Mouse (Mus musculus) embryonic facial prominence, embryonic 14.5 days (tissue): ENCODE results near the gene Ltc4s. TPM values are rescaled to one million over a fixed set of nuclear protein-coding genes. Genes with fewer than 3 reads are reported as not detected.

Experiments
- ATAC-seq: fragments of 200-750 bp; cut with Nextera tagmentation; 2 replicates; pipeline ENCODE4 v1.8.0; 2017; ENCODE audit warnings: low read depth, moderate number of reproducible peaks, moderate TSS enrichment
- DNase-seq: peaks from one replicate; pipeline ENCODE4 v3.0.0-alpha.2; 2015; ENCODE audit warnings: low spot score
- H3K27ac ChIP-seq: fragments of 300-500 bp; sonication (generic); replicated peaks from 2 replicates; pipeline ENCODE4 v1.5.1; 2014; ENCODE audit warnings: low read depth, mild to moderate bottlenecking, low read length, moderate library complexity
- H3K27me3 ChIP-seq: fragments of 300-500 bp; sonication (generic); replicated peaks from 2 replicates; pipeline ENCODE4 v1.6.1; 2014; ENCODE audit warnings: low read length; ENCODE audit not compliant: control insufficient read depth, insufficient read depth
- H3K36me3 ChIP-seq: fragments of 300-500 bp; sonication (generic); 2 replicates; pipeline ENCODE4 v1.6.1; 2014; ENCODE audit warnings: low read length, mixed read lengths; ENCODE audit not compliant: control insufficient read depth, insufficient read depth
- H3K4me1 ChIP-seq: fragments of 300-500 bp; sonication (generic); 2 replicates; pipeline ENCODE4 v1.6.1; 2014; ENCODE audit warnings: antibody characterized with exemption, low read length; ENCODE audit not compliant: control insufficient read depth, insufficient read depth
- H3K4me2 ChIP-seq: fragments of 300-500 bp; sonication (generic); 2 replicates; pipeline ENCODE4 v1.6.1; 2014; ENCODE audit warnings: low read depth, mild to moderate bottlenecking, low read length, moderate library complexity, mixed read lengths
- H3K4me3 ChIP-seq: fragments of 300-500 bp; sonication (generic); 2 replicates; pipeline ENCODE4 v1.5.1; 2014; ENCODE audit warnings: low read depth, mild to moderate bottlenecking, low read length
- H3K9ac ChIP-seq: fragments of 300-500 bp; sonication (generic); 2 replicates; pipeline ENCODE4 v1.6.1; 2014; ENCODE audit warnings: low read depth, mild to moderate bottlenecking, low read length, moderate library complexity, mixed read lengths
- H3K9me3 ChIP-seq: fragments of 300-500 bp; sonication (generic); 2 replicates; pipeline ENCODE4 v1.6.1; 2016; ENCODE audit warnings: low read length; ENCODE audit not compliant: control insufficient read depth
- WGBS: fragments of 180-500 bp; shearing (Covaris S2); extraction: QIAGEN DNeasy Blood & Tissue Kit; methylation state at CpG from one replicate; pipeline ENCODE4 v1.1.7; 2014; 5-methylcytosine and 5-hydroxymethylcytosine counted together
- polyA plus RNA-seq: library from polyadenylated mRNA; unstranded; fragments of >200 nt; fragmentation: Nextera tagmentation; extraction: Ambion mirVana; gene quantifications from 2 replicates; pipeline ENCODE4 v1.2.1, GENCODE M21; 2014

Ltc4s gene
- polyA plus RNA-seq, 1 experiment from 2014 or later, result 5.2 TPM

- H3K9ac ChIP-seq, result no peak overlapping the region
- H3K4me1 ChIP-seq, result peaks cover 6% of the 10 kb centered on the region; the same call in 1 of the 2 replicates
- 82% methylated on average over 7 of the region's 7 CpGs for WGBS
- ATAC-seq (no peak), DNase-seq (no peak)
- H3K27me3 ChIP-seq, result no peaks in the 10 kb centered on the region
- no peak overlapping the region for H3K4me3 ChIP-seq
- no peaks in the 10 kb centered on the region for H3K9me3 ChIP-seq
- no peak overlapping the region for H3K27ac ChIP-seq
- no peak overlapping the region for H3K4me2 ChIP-seq
- H3K36me3 ChIP-seq, result peaks cover 59% of the 10 kb centered on the region
These were observed 18.2 kb upstream of the Ltc4s start for GRCm38 (mm10) chr11:50256615-50257014.

- Histone ChIP-seq H3K27me3 (no peaks in the 10 kb centered on the region), H3K4me3 (no peak overlapping the region), H3K27ac (no peak overlapping the region), H3K4me2 (no peak overlapping the region), H3K4me1 (peaks cover 6% of the 10 kb centered on the region; the same call in 1 of the 2 replicates), H3K36me3 (peaks cover 35% of the 10 kb centered on the region), H3K9ac (no peak overlapping the region), H3K9me3 (no peaks in the 10 kb centered on the region)
- DNase-seq (no peak), ATAC-seq (no peak)
- 83% methylated on average over 12 of the region's 12 CpGs for WGBS
These were observed 15.7 kb upstream of the Ltc4s start for GRCm38 (mm10) chr11:50254010-50254580.

DNA sequence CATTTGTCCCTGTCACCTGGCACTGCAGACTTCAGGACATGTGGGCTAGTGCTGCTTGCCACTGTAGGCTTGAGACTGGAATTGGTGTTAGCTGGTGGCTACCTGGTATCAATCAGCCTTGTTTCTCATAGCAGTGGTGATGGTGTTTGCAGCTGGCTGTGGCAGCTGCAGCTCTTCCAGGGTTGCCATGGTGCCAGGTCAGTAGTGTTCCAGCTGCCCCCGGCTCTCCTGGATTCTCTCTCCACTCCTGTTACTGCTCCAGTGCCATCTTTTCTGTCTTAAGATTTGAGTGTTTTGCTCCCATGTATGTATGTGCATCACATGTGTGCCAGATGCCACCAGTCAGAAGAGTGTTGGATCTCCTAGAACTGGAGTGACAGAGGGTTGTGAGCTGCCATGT, 15.0 kb upstream of the Ltc4s start:
- Histone ChIP-seq H3K4me2 (no peak overlapping the region), H3K27ac (no peak overlapping the region), H3K36me3 (peaks cover 28% of the 10 kb centered on the region), H3K27me3 (no peaks in the 10 kb centered on the region), H3K4me1 (peaks cover 6% of the 10 kb centered on the region; the same call in 1 of the 2 replicates), H3K9ac (no peak overlapping the region), H3K4me3 (no peak overlapping the region), H3K9me3 (no peaks in the 10 kb centered on the region)
- ATAC-seq, result no peak
- WGBS, result 41% methylated on average over 1 of the region's 1 CpGs
- DNase-seq, result no peak

DNA sequence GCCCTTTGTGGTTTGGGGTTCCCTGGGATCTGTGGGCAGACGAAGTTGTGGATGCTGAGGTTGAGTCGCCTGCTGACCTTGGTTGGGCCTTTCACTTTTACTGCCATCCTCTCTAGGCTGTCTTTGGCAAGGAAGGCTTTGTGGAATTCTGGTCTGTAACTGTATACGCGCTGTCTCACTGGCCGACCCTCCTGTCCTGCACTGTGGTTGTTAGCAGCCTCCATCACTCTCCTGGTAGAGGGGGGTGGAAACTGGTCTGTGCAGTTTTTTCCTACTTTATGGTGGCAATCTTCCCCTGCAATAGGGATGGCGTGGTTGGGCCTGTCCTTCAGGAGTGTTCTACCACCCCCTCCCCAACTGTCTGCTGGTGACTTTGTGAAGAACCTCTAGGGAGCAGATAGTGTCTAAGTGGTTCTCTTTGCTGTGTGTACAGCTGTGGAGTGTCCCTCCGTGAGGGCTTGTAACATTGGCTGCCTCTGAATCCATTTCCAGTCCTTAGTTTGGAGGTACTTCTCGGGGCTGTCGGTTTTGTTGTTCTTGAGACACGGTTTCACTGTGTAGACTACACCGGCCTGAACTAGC, 14.4 kb upstream of the Ltc4s start:
- DNase-seq (peak; percentile 48), ATAC-seq (peak; percentile 76)
- H3K4me1 ChIP-seq, result peaks cover 6% of the 10 kb centered on the region; the same call in 1 of the 2 replicates
- no peaks in the 10 kb centered on the region for H3K9me3 ChIP-seq
- H3K36me3 ChIP-seq, result peaks cover 21% of the 10 kb centered on the region
- no peak overlapping the region for H3K4me3 ChIP-seq
- no peaks in the 10 kb centered on the region for H3K27me3 ChIP-seq
- H3K4me2 ChIP-seq, result no peak overlapping the region
- 48% methylated on average over 11 of the region's 11 CpGs for WGBS
- no peak overlapping the region for H3K9ac ChIP-seq
- no peak overlapping the region for H3K27ac ChIP-seq

DNA sequence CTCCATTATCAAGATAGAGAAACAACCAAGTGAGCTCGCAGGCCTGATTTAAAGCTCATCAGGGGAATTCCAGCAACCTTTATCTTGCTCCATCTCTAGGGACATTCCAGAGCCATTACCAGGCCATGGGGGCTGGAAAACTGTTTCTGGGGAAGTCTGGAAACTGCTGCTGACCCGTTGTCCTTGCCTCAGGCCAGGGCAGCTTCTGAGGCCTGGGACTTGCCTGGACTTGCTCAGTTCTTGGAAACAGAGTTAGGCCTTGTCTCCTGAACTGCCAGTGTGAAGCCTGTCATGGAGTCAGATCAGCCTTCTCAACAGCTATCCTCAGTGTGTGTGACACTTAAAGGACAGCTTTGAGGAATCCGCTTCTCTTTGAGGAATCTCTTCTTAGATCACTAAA, 13.8 kb upstream of the Ltc4s start:
- Histone ChIP-seq H3K9me3 (0 out of 2 replicates have a peak, but pooled peaks cover 2% of the 10 kb centered on the region), H3K9ac (no peak overlapping the region), H3K36me3 (peaks cover 15% of the 10 kb centered on the region), H3K27ac (no peak overlapping the region), H3K4me2 (no peak overlapping the region), H3K27me3 (no peaks in the 10 kb centered on the region), H3K4me3 (no peak overlapping the region), H3K4me1 (peaks cover 6% of the 10 kb centered on the region; the same call in 1 of the 2 replicates)
- DNase-seq, result no peak
- WGBS, result 31% methylated on average over 3 of the region's 3 CpGs
- peak; percentile 3; the same call in 1 of the 2 replicates for ATAC-seq

GRCm38 (mm10) chr11:50248473-50249171, 10.2 kb upstream of the Ltc4s start:
- H3K27ac ChIP-seq, result no peak overlapping the region
- no peaks in the 10 kb centered on the region for H3K36me3 ChIP-seq
- H3K4me3 ChIP-seq, result no peak overlapping the region
- ATAC-seq (no peak), DNase-seq (no peak)
- WGBS, result 76% methylated on average over 7 of the region's 7 CpGs
- H3K4me2 ChIP-seq, result no peak overlapping the region
- peaks cover 6% of the 10 kb centered on the region; the same call in 1 of the 2 replicates for H3K4me1 ChIP-seq
- no peaks in the 10 kb centered on the region for H3K27me3 ChIP-seq
- 0 out of 2 replicates have a peak, but pooled peaks cover 2% of the 10 kb centered on the region for H3K9me3 ChIP-seq
- H3K9ac ChIP-seq, result no peak overlapping the region

- 67% methylated on average over 5 of the region's 5 CpGs for WGBS
- Histone ChIP-seq H3K4me2 (no peak overlapping the region), H3K27me3 (no peaks in the 10 kb centered on the region), H3K9ac (no peak overlapping the region), H3K27ac (no peak overlapping the region), H3K4me3 (no peak overlapping the region), H3K36me3 (no peaks in the 10 kb centered on the region), H3K9me3 (0 out of 2 replicates have a peak, but pooled peaks cover 2% of the 10 kb centered on the region), H3K4me1 (no peaks in the 10 kb centered on the region)
- no peak for DNase-seq
- no peak for ATAC-seq
These were observed 6.9 kb upstream of the Ltc4s start for GRCm38 (mm10) chr11:50245269-50245668.

DNA sequence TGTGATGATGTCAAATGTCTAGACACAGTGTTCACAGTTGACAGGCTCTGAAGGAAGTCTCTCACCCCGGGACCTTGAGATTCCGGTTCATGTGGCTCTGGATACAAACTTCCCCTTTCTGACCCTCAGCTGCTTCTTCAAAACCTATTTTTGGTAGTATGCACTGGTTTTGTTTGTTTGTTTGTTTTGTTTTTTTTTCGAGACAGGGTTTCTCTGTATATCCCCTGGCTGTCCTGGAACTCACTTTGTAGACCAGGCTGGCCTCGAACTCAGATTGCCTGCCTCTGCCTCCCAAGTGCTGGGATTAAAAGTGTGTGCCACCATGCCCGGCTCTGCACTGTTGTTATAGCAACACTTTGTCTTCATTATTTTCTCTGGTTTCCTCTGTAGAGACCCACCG, 5.5 kb upstream of the Ltc4s start:
- Histone ChIP-seq H3K9ac (no peak overlapping the region), H3K27me3 (no peaks in the 10 kb centered on the region), H3K9me3 (0 out of 2 replicates have a peak, but pooled peaks cover 2% of the 10 kb centered on the region), H3K27ac (no peak overlapping the region), H3K4me2 (no peak overlapping the region), H3K36me3 (no peaks in the 10 kb centered on the region), H3K4me3 (no peak overlapping the region), H3K4me1 (no peaks in the 10 kb centered on the region)
- WGBS, result 80% methylated on average over 6 of the region's 6 CpGs
- no peak for DNase-seq
- ATAC-seq, result no peak
